Mouse (Mus musculus) liver, postnatal 0 days (tissue): ENCODE data around the gene Syce3. TPM values are rescaled to one million over a fixed set of nuclear protein-coding genes. Genes with fewer than 3 reads are reported as not detected.

Source experiments
- ATAC-seq: fragments of 200-750 bp; cut with Nextera tagmentation; 2 replicates; pipeline ENCODE4 v1.8.0; 2017; ENCODE audit warnings: mild to moderate bottlenecking, moderate library complexity
- DNase-seq: peaks from one replicate; pipeline ENCODE4 v3.0.0-alpha.2; 2016
- H3K27ac ChIP-seq: fragments of 300-500 bp; sonication (generic); 2 replicates; pipeline ENCODE4 v1.5.1; 2014; ENCODE audit warnings: antibody characterized with exemption, moderate library complexity, mild to moderate bottlenecking, low read depth
- H3K27me3 ChIP-seq: fragments of 300-500 bp; sonication (generic); 2 replicates; pipeline ENCODE4 v1.6.1; 2014; ENCODE audit warnings: low read length, control low read depth, mixed read lengths; ENCODE audit not compliant: insufficient read depth
- H3K36me3 ChIP-seq: fragments of 300-500 bp; sonication (generic); replicated peaks from 2 replicates; pipeline ENCODE4 v1.6.1; 2014; ENCODE audit warnings: mild to moderate bottlenecking, control low read depth, low read length, moderate library complexity, mixed read lengths; ENCODE audit not compliant: insufficient read depth
- H3K4me1 ChIP-seq: fragments of 300-500 bp; sonication (generic); 2 replicates; pipeline ENCODE4 v1.6.1; 2014; ENCODE audit warnings: antibody characterized with exemption, mild to moderate bottlenecking, control low read depth; ENCODE audit not compliant: insufficient read depth
- H3K4me2 ChIP-seq: fragments of 300-500 bp; sonication (generic); 2 replicates; pipeline ENCODE4 v1.6.1; 2014; ENCODE audit warnings: low read depth, mild to moderate bottlenecking, low read length, moderate library complexity, mixed read lengths
- H3K4me3 ChIP-seq: fragments of 300-500 bp; sonication (generic); 2 replicates; pipeline ENCODE4 v1.5.1; 2014; ENCODE audit warnings: low read depth, low read length
- H3K9ac ChIP-seq: fragments of 300-500 bp; sonication (generic); replicated peaks from 2 replicates; pipeline ENCODE4 v1.6.1; 2014; ENCODE audit warnings: mild to moderate bottlenecking, moderate library complexity
- H3K9me3 ChIP-seq: fragments of 300-500 bp; sonication (generic); 2 replicates; pipeline ENCODE4 v1.6.1; 2016; ENCODE audit warnings: mild to moderate bottlenecking, control low read depth, low read length, mixed read lengths
- CTCF ChIP-seq: sonication (generic); IDR thresholded peaks from 2 replicates; pipeline ENCODE4 v1.5.1; 2016; ENCODE audit warnings: antibody characterized with exemption, low read depth
- EP300 ChIP-seq: IDR thresholded peaks from 2 replicates; pipeline ENCODE4 v1.6.1; 2016; ENCODE audit warnings: antibody characterized with exemption, low read depth, mild to moderate bottlenecking
- WGBS: fragments of 180-500 bp; shearing (Covaris S2); extraction: QIAGEN DNeasy Blood & Tissue Kit; methylation state at CpG from one replicate; pipeline ENCODE4 v1.1.7; 2014; ENCODE audit not compliant: insufficient replicate concordance; 5-methylcytosine and 5-hydroxymethylcytosine counted together
- polyA plus RNA-seq: library from polyadenylated mRNA; unstranded; fragments of >200 nt; fragmentation: Nextera tagmentation; extraction: Ambion mirVana; gene quantifications from 2 replicates; pipeline ENCODE4 v1.2.1, GENCODE M21; 2015

Syce3 gene
- polyA plus RNA-seq, 1 experiment from 2014 or later, result not detected

GRCm38 (mm10) chr15:89452906-89453864 is 42.9 kb upstream of the Syce3 start:
- Histone ChIP-seq H3K27ac (no peak overlapping the region), H3K27me3 (peaks cover 30% of the 10 kb centered on the region), H3K9me3 (no peaks in the 10 kb centered on the region), H3K4me3 (peak overlapping the region; percentile 21; the same call in 1 of the 2 replicates), H3K4me1 (peaks cover 7% of the 10 kb centered on the region), H3K4me2 (peak overlapping the region; percentile 63; the same call in 1 of the 2 replicates), H3K36me3 (no peaks in the 10 kb centered on the region), H3K9ac (no peak overlapping the region)
- TF ChIP-seq CTCF, result no peak
- TF ChIP-seq EP300, result no peak
- ATAC-seq (peak; percentile 72), DNase-seq (peak; percentile 79)
- WGBS, result 4% methylated on average over 24 of the region's 24 CpGs

DNA sequence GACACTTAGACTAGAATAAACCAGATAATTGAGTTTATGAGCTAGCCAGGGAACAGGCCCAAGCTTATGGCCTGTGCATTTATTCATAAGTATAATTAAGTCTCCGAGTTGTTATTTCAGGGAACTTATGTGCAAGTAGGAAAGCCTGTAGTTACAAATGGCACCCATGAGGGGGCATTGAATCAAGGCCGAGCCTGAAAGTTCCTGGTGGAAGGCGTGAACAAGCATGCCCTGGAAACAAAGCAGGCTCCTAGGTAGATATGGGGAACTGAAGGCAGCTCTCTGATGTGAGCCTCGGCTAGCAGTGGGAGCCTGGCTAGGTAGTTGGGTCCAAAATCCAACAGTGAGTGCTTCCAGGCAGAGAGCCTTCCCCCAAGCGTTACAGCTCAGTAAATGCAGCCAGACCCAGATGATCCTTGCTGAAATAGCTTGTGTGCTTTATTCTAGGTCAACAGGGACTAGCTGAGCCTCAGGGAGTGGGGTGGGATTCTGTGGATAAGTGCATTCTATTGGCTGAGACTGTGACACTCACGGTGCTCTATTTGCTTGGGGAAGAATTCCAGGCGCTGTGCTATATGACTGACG is 32.3 kb upstream of the Syce3 start:
- no peak for DNase-seq
- ATAC-seq, result no peak
- 39% methylated on average over 8 of the region's 8 CpGs for WGBS

DNA sequence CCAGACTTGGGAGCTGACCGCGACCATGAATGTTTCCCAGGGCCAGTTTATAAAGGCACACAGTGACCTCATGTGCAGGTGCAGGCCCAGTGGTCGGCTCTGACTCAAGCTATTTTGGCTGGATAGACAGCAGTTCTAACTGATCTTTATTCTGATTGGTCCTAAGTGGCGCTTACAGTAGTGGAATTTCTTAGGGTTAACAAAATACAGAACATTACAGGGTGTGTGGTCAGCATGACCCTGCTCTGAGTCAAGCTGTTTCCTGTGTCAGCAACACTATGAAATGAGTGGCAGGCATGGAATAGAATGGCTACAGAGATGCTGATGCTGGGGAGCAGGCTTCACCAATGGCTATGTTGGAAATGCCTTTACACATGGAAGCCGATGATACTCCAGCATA is 25.6 kb upstream of the Syce3 start:
- Histone ChIP-seq H3K9me3 (no peaks in the 10 kb centered on the region), H3K36me3 (no peaks in the 10 kb centered on the region), H3K27me3 (no peaks in the 10 kb centered on the region), H3K4me3 (no peak overlapping the region), H3K4me2 (no peak overlapping the region), H3K9ac (no peak overlapping the region), H3K27ac (no peak overlapping the region), H3K4me1 (peaks cover 3% of the 10 kb centered on the region)
- WGBS, result 80% methylated on average over 5 of the region's 5 CpGs
- no peak for ATAC-seq
- no peak for DNase-seq
- TF ChIP-seq EP300 (no peak), CTCF (no peak)

More for the DNA sequence above, 32.3 kb upstream of the Syce3 start:
- Histone ChIP-seq H3K4me1 (no peaks in the 10 kb centered on the region), H3K27ac (no peak overlapping the region), H3K4me3 (no peak overlapping the region), H3K4me2 (no peak overlapping the region), H3K36me3 (no peaks in the 10 kb centered on the region), H3K27me3 (no peaks in the 10 kb centered on the region), H3K9ac (no peak overlapping the region), H3K9me3 (no peaks in the 10 kb centered on the region)
- no peak for TF ChIP-seq EP300
- peak; percentile 18; the same call in 1 of the 2 replicates for TF ChIP-seq CTCF

DNA sequence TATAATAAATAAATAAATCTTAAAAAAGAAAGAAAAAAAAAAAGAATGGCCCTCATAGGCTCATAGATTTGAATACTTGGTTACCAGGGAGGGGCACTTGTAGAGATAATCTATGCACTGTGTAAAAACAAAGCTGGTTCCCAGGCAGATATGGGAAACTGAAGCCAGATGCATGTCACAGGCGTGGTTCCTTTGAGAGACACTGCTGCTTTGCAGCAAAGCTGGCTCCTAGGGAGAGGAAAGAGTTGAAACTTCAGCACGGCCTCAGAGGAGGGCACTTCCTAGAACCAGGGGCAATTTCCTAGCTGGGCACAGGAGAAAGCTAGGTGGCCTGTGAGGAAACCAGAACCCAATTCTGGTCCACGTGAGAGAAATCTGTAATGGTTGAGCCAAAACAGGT is 23.8 kb upstream of the Syce3 start:
- no peak overlapping the region for H3K9ac ChIP-seq
- 58% methylated on average over 3 of the region's 3 CpGs for WGBS
- TF ChIP-seq CTCF (no peak), EP300 (no peak)
- no peak overlapping the region for H3K4me2 ChIP-seq
- H3K36me3 ChIP-seq, result no peaks in the 10 kb centered on the region
- H3K27ac ChIP-seq, result no peak overlapping the region
- ATAC-seq, result no peak
- H3K4me1 ChIP-seq, result peaks cover 9% of the 10 kb centered on the region
- no peak overlapping the region for H3K4me3 ChIP-seq
- no peaks in the 10 kb centered on the region for H3K27me3 ChIP-seq
- H3K9me3 ChIP-seq, result no peaks in the 10 kb centered on the region
- DNase-seq, result no peak

- TF ChIP-seq EP300 (no peak), CTCF (no peak)
- no peak for ATAC-seq
- H3K9ac ChIP-seq, result no peak overlapping the region
- 72% methylated on average over 4 of the region's 4 CpGs for WGBS
- peaks cover 1% of the 10 kb centered on the region for H3K36me3 ChIP-seq
- no peak overlapping the region for H3K27ac ChIP-seq
- no peak overlapping the region for H3K4me2 ChIP-seq
- H3K4me1 ChIP-seq, result peaks cover 15% of the 10 kb centered on the region
- DNase-seq, result no peak
- H3K4me3 ChIP-seq, result no peak overlapping the region
- no peaks in the 10 kb centered on the region for H3K9me3 ChIP-seq
- H3K27me3 ChIP-seq, result no peaks in the 10 kb centered on the region
Measured at GRCm38 (mm10) chr15:89432946-89433345, 22.6 kb upstream of the Syce3 start.

DNA sequence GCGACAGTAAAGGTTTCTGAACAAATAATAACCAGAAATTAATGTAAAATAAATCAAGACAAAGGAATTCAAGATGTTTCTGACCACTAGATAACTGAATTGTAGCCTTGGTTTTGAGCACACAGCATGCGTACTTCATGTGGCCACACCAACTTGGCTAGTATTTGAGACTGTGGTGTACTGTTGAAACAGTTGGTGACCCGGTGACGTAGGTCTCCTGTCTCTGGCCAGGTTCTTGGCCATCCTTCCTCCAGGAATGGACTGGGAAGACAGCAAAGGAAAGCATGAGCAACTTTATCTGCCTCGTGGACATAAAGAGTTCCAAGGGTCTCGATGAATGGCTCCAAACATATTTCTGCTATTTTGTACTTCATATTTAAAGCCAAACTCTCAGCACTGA is 21.5 kb upstream of the Syce3 start:
- no peak overlapping the region for H3K9ac ChIP-seq
- H3K36me3 ChIP-seq, result peaks cover 9% of the 10 kb centered on the region
- no peak for DNase-seq
- peak overlapping the region; percentile 100; the same call in 1 of the 2 replicates for H3K27ac ChIP-seq
- TF ChIP-seq CTCF (no peak), EP300 (no peak)
- WGBS, result 91% methylated on average over 6 of the region's 6 CpGs
- H3K4me3 ChIP-seq, result no peak overlapping the region
- no peaks in the 10 kb centered on the region for H3K9me3 ChIP-seq
- H3K27me3 ChIP-seq, result no peaks in the 10 kb centered on the region
- ATAC-seq, result no peak
- H3K4me1 ChIP-seq, result peaks cover 15% of the 10 kb centered on the region
- no peak overlapping the region for H3K4me2 ChIP-seq
